Mouse (Mus musculus): ENCODE data around the gene Smyd4. TPM values are rescaled to one million over a fixed set of nuclear protein-coding genes. Genes with fewer than 3 reads are reported as not detected.
A peak's percentile ranks its signal among the peaks of the same experiment; 100 is the strongest.

The Smyd4 gene
- polyA plus RNA-seq, 1 experiment from 2014 or later: 16.8 TPM

GRCm38 (mm10) chr11:75324433-75324832 lies 23.8 kb upstream of the Smyd4 start:
- Histone ChIP-seq H3K27me3 (replicated peaks) (no peaks in the 10 kb centered on the region), H3K9ac (no peak overlapping the region), H3K9me3 (no peaks in the 10 kb centered on the region), H3K4me1 (peaks cover 11% of the 10 kb centered on the region), H3K4me2 (no peak overlapping the region), H3K27ac (no peak overlapping the region), H3K36me3 (replicated peaks) (0 out of 2 replicates have a peak, but pooled peaks cover 2% of the 10 kb centered on the region), H3K4me3 (no peak overlapping the region)
- WGBS: 97% methylated on average over 2 of the region's 2 CpGs
- no peak for ATAC-seq (replicated peaks)

GRCm38 (mm10) chr11:75325116-75325968 lies 22.9 kb upstream of the Smyd4 start:
- H3K36me3 ChIP-seq (replicated peaks): 0 out of 2 replicates have a peak, but pooled peaks cover 2% of the 10 kb centered on the region
- no peak overlapping the region for H3K4me2 ChIP-seq
- H3K4me1 ChIP-seq: peaks cover 3% of the 10 kb centered on the region; the same call in 1 of the 2 replicates
- H3K27ac ChIP-seq: no peak overlapping the region
- H3K27me3 ChIP-seq (replicated peaks): no peaks in the 10 kb centered on the region
- 82% methylated on average over 16 of the region's 16 CpGs for WGBS
- H3K4me3 ChIP-seq: no peak overlapping the region
- H3K9ac ChIP-seq: no peak overlapping the region
- ATAC-seq (replicated peaks): no peak
- H3K9me3 ChIP-seq: no peaks in the 10 kb centered on the region

- ATAC-seq (replicated peaks): no peak
- no peaks in the 10 kb centered on the region for H3K9me3 ChIP-seq
- no peaks in the 10 kb centered on the region for H3K27me3 ChIP-seq (replicated peaks)
- H3K27ac ChIP-seq: no peak overlapping the region
- peaks cover 3% of the 10 kb centered on the region; the same call in 1 of the 2 replicates for H3K4me1 ChIP-seq
- H3K4me3 ChIP-seq: no peak overlapping the region
- peaks cover 3% of the 10 kb centered on the region; the same call in 1 of the 2 replicates for H3K36me3 ChIP-seq (replicated peaks)
- H3K9ac ChIP-seq: no peak overlapping the region
- 92% methylated on average over 7 of the region's 7 CpGs for WGBS
- H3K4me2 ChIP-seq: no peak overlapping the region
These were observed 22.3 kb upstream of the Smyd4 start for GRCm38 (mm10) chr11:75325969-75326311.

GRCm38 (mm10) chr11:75336676-75337075 lies 11.6 kb upstream of the Smyd4 start:
- WGBS: 83% methylated on average over 8 of the region's 8 CpGs
- no peak overlapping the region for H3K27ac ChIP-seq

GRCm38 (mm10) chr11:75337246-75337645 lies 11.0 kb upstream of the Smyd4 start:
- H3K9me3 ChIP-seq: no peaks in the 10 kb centered on the region
- H3K27ac ChIP-seq: no peak overlapping the region
- H3K4me2 ChIP-seq: no peak overlapping the region
- WGBS: 92% methylated on average over 7 of the region's 7 CpGs
- H3K9ac ChIP-seq: no peak overlapping the region
- H3K4me1 ChIP-seq: no peaks in the 10 kb centered on the region
- peaks cover 6% of the 10 kb centered on the region; the same call in 1 of the 2 replicates for H3K36me3 ChIP-seq (replicated peaks)
- no peak for ATAC-seq (replicated peaks)
- H3K4me3 ChIP-seq: no peak overlapping the region
- no peaks in the 10 kb centered on the region for H3K27me3 ChIP-seq (replicated peaks)

More at GRCm38 (mm10) chr11:75336676-75337075, 11.6 kb upstream of the Smyd4 start:
- no peak for ATAC-seq (replicated peaks)
- Histone ChIP-seq H3K9ac (no peak overlapping the region), H3K4me3 (no peak overlapping the region), H3K27me3 (replicated peaks) (no peaks in the 10 kb centered on the region), H3K36me3 (replicated peaks) (peaks cover 6% of the 10 kb centered on the region; the same call in 1 of the 2 replicates), H3K9me3 (no peaks in the 10 kb centered on the region), H3K4me2 (no peak overlapping the region), H3K4me1 (no peaks in the 10 kb centered on the region)

- Histone ChIP-seq H3K9ac (no peak overlapping the region), H3K27ac (no peak overlapping the region), H3K27me3 (replicated peaks) (no peaks in the 10 kb centered on the region), H3K4me1 (no peaks in the 10 kb centered on the region), H3K36me3 (replicated peaks) (peaks cover 6% of the 10 kb centered on the region; the same call in 1 of the 2 replicates), H3K4me3 (no peak overlapping the region), H3K4me2 (no peak overlapping the region), H3K9me3 (no peaks in the 10 kb centered on the region)
- WGBS: 91% methylated on average over 14 of the region's 14 CpGs
- ATAC-seq (replicated peaks): no peak
These were observed 8.2 kb upstream of the Smyd4 start for GRCm38 (mm10) chr11:75340076-75340475.

- no peak overlapping the region for H3K27ac ChIP-seq
- H3K9me3 ChIP-seq: no peaks in the 10 kb centered on the region
- no peak for ATAC-seq (replicated peaks)
These were observed 7.4 kb upstream of the Smyd4 start for GRCm38 (mm10) chr11:75340698-75341345.

GRCm38 (mm10) chr11:75343096-75343495 lies 5.1 kb upstream of the Smyd4 start:
- Histone ChIP-seq H3K27me3 (replicated peaks) (no peaks in the 10 kb centered on the region), H3K4me3 (no peak overlapping the region), H3K9me3 (no peaks in the 10 kb centered on the region), H3K4me2 (no peak overlapping the region), H3K4me1 (peaks cover 11% of the 10 kb centered on the region), H3K36me3 (replicated peaks) (peaks cover 6% of the 10 kb centered on the region; the same call in 1 of the 2 replicates), H3K27ac (no peak overlapping the region), H3K9ac (no peak overlapping the region)
- 91% methylated on average over 2 of the region's 2 CpGs for WGBS
- ATAC-seq (replicated peaks): no peak

More at GRCm38 (mm10) chr11:75340698-75341345, 7.4 kb upstream of the Smyd4 start:
- H3K4me1 ChIP-seq: no peaks in the 10 kb centered on the region
- H3K9ac ChIP-seq: no peak overlapping the region
- no peak overlapping the region for H3K4me3 ChIP-seq
- no peak overlapping the region for H3K4me2 ChIP-seq
- no peaks in the 10 kb centered on the region for H3K27me3 ChIP-seq (replicated peaks)
- H3K36me3 ChIP-seq (replicated peaks): peaks cover 6% of the 10 kb centered on the region; the same call in 1 of the 2 replicates
- 71% methylated on average over 12 of the region's 12 CpGs for WGBS

- no peak overlapping the region for H3K27ac ChIP-seq
- peaks cover 4% of the 10 kb centered on the region; the same call in 1 of the 2 replicates for H3K36me3 ChIP-seq (replicated peaks)
- no peaks in the 10 kb centered on the region for H3K27me3 ChIP-seq (replicated peaks)
- H3K4me2 ChIP-seq: no peak overlapping the region
- ATAC-seq (replicated peaks): no peak
- peaks cover 18% of the 10 kb centered on the region for H3K4me1 ChIP-seq
- H3K9ac ChIP-seq: no peak overlapping the region
- no peaks in the 10 kb centered on the region for H3K9me3 ChIP-seq
- H3K4me3 ChIP-seq: no peak overlapping the region
- WGBS: 71% methylated on average over 2 of the region's 2 CpGs
These were observed 4.1 kb upstream of the Smyd4 start for GRCm38 (mm10) chr11:75344163-75344562.

GRCm38 (mm10) chr11:75344716-75345115 lies 3.5 kb upstream of the Smyd4 start:
- no peaks in the 10 kb centered on the region for H3K9me3 ChIP-seq
- H3K27ac ChIP-seq: no peak overlapping the region
- H3K4me3 ChIP-seq: no peak overlapping the region
- no peak overlapping the region for H3K4me2 ChIP-seq
- no peak for ATAC-seq (replicated peaks)
- no peaks in the 10 kb centered on the region for H3K27me3 ChIP-seq (replicated peaks)
- no peaks in the 10 kb centered on the region for H3K36me3 ChIP-seq (replicated peaks)
- H3K9ac ChIP-seq: no peak overlapping the region
- peaks cover 18% of the 10 kb centered on the region for H3K4me1 ChIP-seq
- WGBS: 95% methylated on average over 5 of the region's 5 CpGs

GRCm38 (mm10) chr11:75346556-75347187 lies 1.6 kb upstream of the Smyd4 start:
- 65% methylated on average over 4 of the region's 4 CpGs for WGBS
- ATAC-seq (replicated peaks): no peak
- no peaks in the 10 kb centered on the region for H3K36me3 ChIP-seq (replicated peaks)
- H3K4me2 ChIP-seq: peak overlapping the region; percentile 92; the same call in 1 of the 2 replicates
- no peaks in the 10 kb centered on the region for H3K9me3 ChIP-seq
- H3K4me3 ChIP-seq: no peak overlapping the region
- H3K4me1 ChIP-seq: peaks cover 18% of the 10 kb centered on the region
- H3K27ac ChIP-seq: no peak overlapping the region
- no peak overlapping the region for H3K9ac ChIP-seq
- H3K27me3 ChIP-seq (replicated peaks): no peaks in the 10 kb centered on the region

- Histone ChIP-seq H3K4me1 (peaks cover 18% of the 10 kb centered on the region), H3K9ac (no peak overlapping the region), H3K4me2 (peak overlapping the region; percentile 92), H3K27ac (no peak overlapping the region), H3K27me3 (replicated peaks) (no peaks in the 10 kb centered on the region), H3K36me3 (replicated peaks) (no peaks in the 10 kb centered on the region), H3K9me3 (no peaks in the 10 kb centered on the region), H3K4me3 (peak overlapping the region; percentile 66)
- 45% methylated on average over 10 of the region's 10 CpGs for WGBS
- ATAC-seq (replicated peaks): no peak
These were observed 1.0 kb upstream of the Smyd4 start for GRCm38 (mm10) chr11:75347188-75347585.

All from midbrain, embryonic 15.5 days (tissue).